Mouse (Mus musculus) Patski (cell line): ENCODE data around the gene Syt2. TPM values are rescaled to one million over a fixed set of nuclear protein-coding genes. Genes with fewer than 3 reads are reported as not detected.

ENCODE experiments used
- ATAC-seq: fragments of 100-300 bp; one replicate; pipeline ENCODE4 v1.8.0; 2021
- CTCF ChIA-PET: fragments of 350-600 bp; sonication (Branson Sonifier 250); formaldehyde crosslinking; loops from one replicate; lab custom pipeline; 2022; ENCODE audit warnings: inconsistent platforms; lab: Charles Lee
- POLR2A ChIA-PET: fragments of 350-600 bp; sonication (Branson Sonifier 250); formaldehyde crosslinking; loops from one replicate; lab custom pipeline; 2022; ENCODE audit warnings: antibody characterized with exemption, inconsistent platforms; lab: Charles Lee
- DNase-seq: peaks from one replicate; pipeline ENCODE4 v3.0.0-alpha.2; 2011; ENCODE audit warnings: low read depth, low spot score
- H3K27me3 ChIP-seq: fragments of 371-371 bp; one replicate; pipeline ENCODE4 v1.5.1; 2021
- CTCF ChIP-seq: fragments of 100-300 bp; IDR thresholded peaks from one replicate; pipeline ENCODE4 v1.5.1; 2021
- in situ Hi-C: fragments of 300-500 bp; cut with MboI; formaldehyde crosslinking; loops from 3 replicates; pipeline ENCODE4 v1.11.1; 2018; ENCODE audit warnings: low pct_unique_long_range_greater_than_20kb, mixed read lengths
- polyA plus RNA-seq: library from polyadenylated mRNA; unstranded; gene quantifications from one replicate; pipeline ENCODE4 v1.2.3, GENCODE M21; 2021

Syt2 gene
- polyA plus RNA-seq, 1 experiment from 2014 or later = 0.37 TPM

GRCm38 (mm10) chr1:134733659-134734058 is 87.2 kb downstream of the Syt2 start:
- no peaks in the 10 kb centered on the region for H3K27me3 ChIP-seq
- ChIA-PET POLR2A (interaction anchor here (0.6 kb wide), 1 partner anchor 80 kb away, joined by 6 read pairs; no protein-coding TSS in a partner anchor), CTCF (no interaction called here)
- ATAC-seq (no peak), DNase-seq (no peak)
- TF ChIP-seq CTCF = no peak
- in situ Hi-C loops = no loop called here

GRCm38 (mm10) chr1:134737463-134737862 is 91.0 kb downstream of the Syt2 start:
- POLR2A ChIA-PET = no interaction called here
- in situ Hi-C loops = no loop called here

GRCm38 (mm10) chr1:134741433-134741832 is 95.0 kb downstream of the Syt2 start:
- no peak for ATAC-seq
- no peak for TF ChIP-seq CTCF
- POLR2A ChIA-PET = no interaction called here
- DNase-seq = no peak
- H3K27me3 ChIP-seq = no peaks in the 10 kb centered on the region
- in situ Hi-C loops = loop anchor here (5.0 kb wide), 2 partner anchors 96 to 99 kb away; no protein-coding TSS in a partner anchor
- CTCF ChIA-PET = interaction anchor here (0.9 kb wide), 1 partner anchor 88 kb away, joined by 3 read pairs; no protein-coding TSS in a partner anchor

More at GRCm38 (mm10) chr1:134737463-134737862, 91.0 kb downstream of the Syt2 start:
- TF ChIP-seq CTCF = no peak
- ATAC-seq (peak; percentile 26), DNase-seq (no peak)
- H3K27me3 ChIP-seq = no peaks in the 10 kb centered on the region
- CTCF ChIA-PET = interaction anchor here (3.5 kb wide), 1 partner anchor 8 kb away, joined by 10 read pairs; no protein-coding TSS in a partner anchor

- POLR2A ChIA-PET = no interaction called here
- ATAC-seq (no peak), DNase-seq (no peak)
- TF ChIP-seq CTCF = no peak
- in situ Hi-C loops = loop anchor here (5.0 kb wide), 2 partner anchors 95 to 100 kb away; no protein-coding TSS in a partner anchor
- CTCF ChIA-PET = interaction anchor here (0.9 kb wide), 1 partner anchor 87 kb away, joined by 3 read pairs; no protein-coding TSS in a partner anchor
- no peaks in the 10 kb centered on the region for H3K27me3 ChIP-seq
Observed at GRCm38 (mm10) chr1:134741946-134742661, 95.6 kb downstream of the Syt2 start.

- POLR2A ChIA-PET = no interaction called here
Observed at GRCm38 (mm10) chr1:134745648-134746047, 99.2 kb downstream of the Syt2 start.

GRCm38 (mm10) chr1:134747236-134748174 is 101.0 kb downstream of the Syt2 start:
- CTCF ChIA-PET = no interaction called here
- in situ Hi-C loops = no loop called here
- TF ChIP-seq CTCF = no peak
- no peak for ATAC-seq
- no peak for DNase-seq
- POLR2A ChIA-PET = no interaction called here
- H3K27me3 ChIP-seq = no peaks in the 10 kb centered on the region

More at GRCm38 (mm10) chr1:134745648-134746047, 99.2 kb downstream of the Syt2 start:
- no peak for TF ChIP-seq CTCF
- CTCF ChIA-PET = interaction anchor here (0.6 to 2.4 kb wide), 25 partner anchors 10 to 135 kb away, joined by 3 to 24 read pairs (median 3); no protein-coding TSS in a partner anchor
- DNase-seq = no peak
- in situ Hi-C loops = no loop called here
- ATAC-seq = no peak
- no peaks in the 10 kb centered on the region for H3K27me3 ChIP-seq

DNA sequence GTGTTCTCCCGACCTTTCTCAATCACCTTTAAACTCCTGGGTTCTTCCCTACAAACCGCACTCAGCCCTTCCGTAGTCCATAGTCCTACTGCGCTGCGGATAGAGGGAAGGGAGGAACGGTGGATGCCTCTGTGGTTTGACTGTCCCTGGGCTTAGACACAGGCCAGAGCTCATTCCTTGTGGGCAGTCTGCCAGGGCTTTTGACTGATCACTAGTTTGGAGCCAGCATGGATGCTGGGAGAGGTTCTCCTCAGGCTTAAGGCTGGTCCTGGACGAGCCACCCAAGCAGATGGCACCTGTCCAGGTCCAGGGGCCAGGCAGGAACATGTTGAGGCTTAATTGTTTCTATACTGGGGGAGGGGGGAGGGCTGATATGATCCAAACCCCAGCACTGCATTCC is 103.4 kb downstream of the Syt2 start:
- TF ChIP-seq CTCF = no peak
- ATAC-seq = no peak
- ChIA-PET CTCF (interaction anchor here (2.3 kb wide), 1 partner anchor 80 kb away, joined by 6 read pairs; no protein-coding TSS in a partner anchor), POLR2A (no interaction called here)
- no peak for DNase-seq
- in situ Hi-C loops = no loop called here
- H3K27me3 ChIP-seq = no peaks in the 10 kb centered on the region

- in situ Hi-C loops = no loop called here
Observed at GRCm38 (mm10) chr1:134752447-134752846, 106.0 kb downstream of the Syt2 start.

GRCm38 (mm10) chr1:134753751-134754630 is 107.5 kb downstream of the Syt2 start:
- CTCF ChIA-PET = interaction anchor here (4.3 kb wide), 1 partner anchor 8 kb away, joined by 22 read pairs; no protein-coding TSS in a partner anchor
- ATAC-seq (peak; percentile 68), DNase-seq (peak; percentile 91)
- POLR2A ChIA-PET = no interaction called here
- no peak for TF ChIP-seq CTCF
- no peaks in the 10 kb centered on the region for H3K27me3 ChIP-seq
- in situ Hi-C loops = no loop called here

More at GRCm38 (mm10) chr1:134752447-134752846, 106.0 kb downstream of the Syt2 start:
- TF ChIP-seq CTCF = no peak
- ChIA-PET POLR2A (interaction anchor here (0.6 kb wide), 1 partner anchor 230 kb away, joined by 3 read pairs; no protein-coding TSS in a partner anchor), CTCF (interaction anchor here (0.9 kb wide), 1 partner anchor 102 kb away, joined by 3 read pairs; no protein-coding TSS in a partner anchor)
- ATAC-seq = no peak
- no peak for DNase-seq
- no peaks in the 10 kb centered on the region for H3K27me3 ChIP-seq
